Mouse (Mus musculus) lung, adult 10 weeks (tissue): ENCODE measurements around the gene Car11. TPM values are rescaled to one million over a fixed set of nuclear protein-coding genes. Genes with fewer than 3 reads are reported as not detected.

Experiments
- polyA plus RNA-seq: library from polyadenylated mRNA; stranded (reverse); fragments of 350-450 nt; fragmentation: Illumina TruSeq; extraction: RNeasy Lipid Tissue Mini Kit (QIAGEN cat#74804); gene quantifications from one replicate; pipeline ENCODE4 v1.2.3, GENCODE M21; 2014; ENCODE audit warnings: low read depth, low replicate concordance; ENCODE audit not compliant: insufficient read depth

The Car11 gene
- 1.7 TPM for polyA plus RNA-seq

GRCm38 (mm10) chr7:45699523-45700141 lies at the start of gene Car11:
TSS of gene Car11 (plus strand) at chr7:45699843.

GRCm38 (mm10) chr7:45666161-45666560 lies 33.5 kb upstream of the Car11 start, which contains the start of gene Fut2:
TSS of gene Fut2 (minus strand) at chr7:45666394.

GRCm38 (mm10) chr7:45683396-45684050 lies 16.1 kb upstream of the Car11 start, which contains the start of gene Ntn5:
TSS of gene Ntn5 (plus strand) at chr7:45684022.

GRCm38 (mm10) chr7:45693921-45694591 lies 5.6 kb upstream of the Car11 start, which contains the start of gene Sec1:
TSS of gene Sec1 (minus strand) at chr7:45694402.

GRCm38 (mm10) chr7:45704730-45705442 lies 5.2 kb downstream of the Car11 start, which contains the start of gene Dbp:
TSS of gene Dbp (plus strand) at chr7:45705088.

GRCm38 (mm10) chr7:45715090-45715708 lies 15.6 kb downstream of the Car11 start, which contains the start of gene Rpl18:
TSS of gene Rpl18 (plus strand) at chr7:45715457.

GRCm38 (mm10) chr7:45717918-45718297 lies 18.3 kb downstream of the Car11 start, which contains the start of gene Sphk2:
TSS of gene Sphk2 (minus strand) at chr7:45718002.

GRCm38 (mm10) chr7:45720413-45721233 lies 21.0 kb downstream of the Car11 start, which contains the start of gene Fam83e:
TSS of gene Fam83e (plus strand) at chr7:45721212.

GRCm38 (mm10) chr7:45725713-45726112 lies 26.1 kb downstream of the Car11 start, which contains the start of gene Spaca4:
TSS of gene Spaca4 (minus strand) at chr7:45725813.

Other genes with a start within 250 kb of the Car11 start
- 2,902 TPM for gene Ftl1, start 240.0 kb upstream of the Car11 start, polyA plus RNA-seq
- 93.3 TPM for gene Bax, start 232.9 kb upstream of the Car11 start, polyA plus RNA-seq
- gene Tulp2, start 218.0 kb upstream of the Car11 start, polyA plus RNA-seq = not detected
- not detected for gene Gm45808, start 213.0 kb upstream of the Car11 start, polyA plus RNA-seq
- gene Dhdh, start 211.0 kb upstream of the Car11 start, polyA plus RNA-seq = 5.0 TPM
- 134 TPM for gene Nucb1, start 189.4 kb upstream of the Car11 start, polyA plus RNA-seq
- gene Ppp1r15a, start 173.6 kb upstream of the Car11 start, polyA plus RNA-seq = 62.8 TPM
- gene Plekha4, start 173.5 kb upstream of the Car11 start, polyA plus RNA-seq = 5.7 TPM
- 0.54 TPM for gene Hsd17b14, start 144.9 kb upstream of the Car11 start, polyA plus RNA-seq
- 43.0 TPM for gene Bcat2, start 129.7 kb upstream of the Car11 start, polyA plus RNA-seq
- not detected for gene Fgf21, start 84.4 kb upstream of the Car11 start, polyA plus RNA-seq
- not detected for gene Fut1, start 82.6 kb upstream of the Car11 start, polyA plus RNA-seq
- gene Izumo1, start 78.0 kb upstream of the Car11 start, polyA plus RNA-seq = 0.38 TPM
- gene Rasip1, start 72.4 kb upstream of the Car11 start, polyA plus RNA-seq = 47.4 TPM
- gene Mamstr, start 59.9 kb upstream of the Car11 start, polyA plus RNA-seq = 1.9 TPM
- 0.20 TPM for gene Fut2, start 33.4 kb upstream of the Car11 start, polyA plus RNA-seq
- gene Ntn5, start 15.8 kb upstream of the Car11 start, polyA plus RNA-seq = 0.75 TPM
- 0.90 TPM for gene Sec1, start 5.4 kb upstream of the Car11 start, polyA plus RNA-seq
- 6.5 TPM for gene Dbp, start 5.2 kb downstream of the Car11 start, polyA plus RNA-seq
- gene Rpl18, start 15.6 kb downstream of the Car11 start, polyA plus RNA-seq = 1,283 TPM
- gene Sphk2, start 18.2 kb downstream of the Car11 start, polyA plus RNA-seq = 16.2 TPM
- gene Fam83e, start 21.4 kb downstream of the Car11 start, polyA plus RNA-seq = 3.8 TPM
- not detected for gene Spaca4, start 26.0 kb downstream of the Car11 start, polyA plus RNA-seq
- gene Lmtk3, start 83.9 kb downstream of the Car11 start, polyA plus RNA-seq = 0.09 TPM
- gene Sult2b1, start 84.8 kb downstream of the Car11 start, polyA plus RNA-seq = 2.2 TPM
- 73.8 TPM for gene Cyth2, start 114.7 kb downstream of the Car11 start, polyA plus RNA-seq
- gene Kcnj14, start 124.9 kb downstream of the Car11 start, polyA plus RNA-seq = not detected
- gene Grwd1, start 131.1 kb downstream of the Car11 start, polyA plus RNA-seq = 10.2 TPM
- 108 TPM for gene Kdelr1, start 172.9 kb downstream of the Car11 start, polyA plus RNA-seq
- gene Grin2d, start 178.5 kb downstream of the Car11 start, polyA plus RNA-seq = 0.46 TPM
- not detected for gene Syngr4, start 196.9 kb downstream of the Car11 start, polyA plus RNA-seq
- gene Tmem143, start 197.1 kb downstream of the Car11 start, polyA plus RNA-seq = 8.7 TPM
- gene Emp3, start 221.6 kb downstream of the Car11 start, polyA plus RNA-seq = 138 TPM
- 3.5 TPM for gene Ccdc114, start 224.2 kb downstream of the Car11 start, polyA plus RNA-seq